Mouse (Mus musculus) kidney, postnatal 0 days (tissue): ENCODE results near the gene Hdc. TPM values are rescaled to one million over a fixed set of nuclear protein-coding genes. Genes with fewer than 3 reads are reported as not detected.

ENCODE experiments used
- ATAC-seq: fragments of 200-750 bp; cut with Nextera tagmentation; replicated peaks from 2 replicates; pipeline ENCODE4 v1.8.0; 2017; ENCODE audit warnings: low read depth, moderate number of reproducible peaks, moderate TSS enrichment, moderate library complexity; ENCODE audit not compliant: low FRiP score
- DNase-seq: peaks from one replicate; pipeline ENCODE4 v3.0.0-alpha.2; 2016; ENCODE audit warnings: low spot score
- H3K27ac ChIP-seq: fragments of 300-500 bp; sonication (generic); 2 replicates; pipeline ENCODE4 v1.5.1; 2014; ENCODE audit warnings: mild to moderate bottlenecking
- H3K27me3 ChIP-seq: fragments of 300-500 bp; sonication (generic); 2 replicates; pipeline ENCODE4 v1.6.1; 2014; ENCODE audit warnings: low read length, mixed read lengths; ENCODE audit not compliant: insufficient read depth
- H3K36me3 ChIP-seq: fragments of 300-500 bp; sonication (generic); 2 replicates; pipeline ENCODE4 v1.6.1; 2014; ENCODE audit warnings: low read length, mixed read lengths; ENCODE audit not compliant: insufficient read depth
- H3K4me1 ChIP-seq: fragments of 300-500 bp; sonication (generic); replicated peaks from 2 replicates; pipeline ENCODE4 v1.6.1; 2014; ENCODE audit warnings: antibody characterized with exemption, low read length, mixed read lengths; ENCODE audit not compliant: insufficient read depth
- H3K4me2 ChIP-seq: fragments of 300-500 bp; sonication (generic); 2 replicates; pipeline ENCODE4 v1.6.1; 2014; ENCODE audit warnings: mild to moderate bottlenecking, low read length, moderate library complexity, mixed read lengths
- H3K4me3 ChIP-seq: fragments of 300-500 bp; sonication (generic); replicated peaks from 2 replicates; pipeline ENCODE4 v1.5.1; 2014; ENCODE audit warnings: low read depth, low read length
- H3K9ac ChIP-seq: fragments of 300-500 bp; sonication (generic); 2 replicates; pipeline ENCODE4 v1.6.1; 2014; ENCODE audit warnings: low read depth, low read length
- H3K9me3 ChIP-seq: fragments of 300-500 bp; sonication (generic); replicated peaks from 2 replicates; pipeline ENCODE4 v1.6.1; 2016; ENCODE audit warnings: low read length, inconsistent platforms, mixed read lengths
- CTCF ChIP-seq: IDR thresholded peaks from 2 replicates; pipeline ENCODE4 v1.5.1; 2016; ENCODE audit warnings: antibody characterized with exemption, low read depth, mild to moderate bottlenecking, moderate library complexity
- WGBS: fragments of 180-500 bp; shearing (Covaris S2); extraction: QIAGEN DNeasy Blood & Tissue Kit; methylation state at CpG from one replicate; pipeline ENCODE4 v1.1.7; 2014; 5-methylcytosine and 5-hydroxymethylcytosine counted together
- polyA plus RNA-seq: library from polyadenylated mRNA; unstranded; fragments of >200 nt; fragmentation: Nextera tagmentation; extraction: Ambion mirVana; gene quantifications from 2 replicates; pipeline ENCODE4 v1.2.1, GENCODE M21; 2015

Gene Hdc
- polyA plus RNA-seq, 1 experiment from 2014 or later = 223 TPM

GRCm38 (mm10) chr2:126584621-126585369, 34.3 kb downstream of the Hdc start:
- Histone ChIP-seq H3K4me2 (no peak overlapping the region), H3K36me3 (no peaks in the 10 kb centered on the region), H3K27ac (no peak overlapping the region), H3K27me3 (no peaks in the 10 kb centered on the region), H3K4me3 (no peak overlapping the region), H3K9me3 (no peaks in the 10 kb centered on the region), H3K4me1 (no peaks in the 10 kb centered on the region), H3K9ac (no peak overlapping the region)
- no peak for ATAC-seq
- 71% methylated on average over 8 of the region's 8 CpGs for WGBS
- no peak for TF ChIP-seq CTCF
- DNase-seq = no peak

DNA sequence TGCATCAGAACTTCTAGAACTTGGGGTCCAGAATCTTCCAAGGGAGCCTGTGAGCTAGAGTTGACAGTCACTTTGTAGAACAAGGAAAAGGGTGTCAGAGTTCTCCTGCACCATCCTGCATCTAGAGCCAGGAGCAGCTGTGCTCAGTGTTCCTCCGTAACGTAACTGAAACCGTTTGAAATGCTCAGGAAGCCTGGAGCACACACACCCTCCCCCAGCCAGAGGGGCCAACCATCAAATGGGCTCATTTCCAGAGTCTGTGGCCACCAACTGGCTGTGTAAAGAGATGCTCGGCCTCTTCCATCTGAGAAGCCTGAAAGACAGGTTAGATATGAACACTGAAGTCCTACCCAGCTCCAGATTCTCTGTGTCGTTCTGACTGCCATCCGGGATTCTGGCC, 35.1 kb downstream of the Hdc start:
- no peak overlapping the region for H3K4me3 ChIP-seq

GRCm38 (mm10) chr2:126579282-126579681, 39.8 kb downstream of the Hdc start:
- no peak for TF ChIP-seq CTCF
- no peak overlapping the region for H3K4me3 ChIP-seq
- no peaks in the 10 kb centered on the region for H3K4me1 ChIP-seq
- H3K4me2 ChIP-seq = no peak overlapping the region
- H3K9me3 ChIP-seq = no peaks in the 10 kb centered on the region
- H3K36me3 ChIP-seq = no peaks in the 10 kb centered on the region
- WGBS = 84% methylated on average over 1 of the region's 1 CpGs
- H3K27me3 ChIP-seq = no peaks in the 10 kb centered on the region
- H3K27ac ChIP-seq = no peak overlapping the region
- H3K9ac ChIP-seq = no peak overlapping the region
- ATAC-seq (no peak), DNase-seq (no peak)

More for the DNA sequence above, 35.1 kb downstream of the Hdc start:
- no peak overlapping the region for H3K9ac ChIP-seq
- ATAC-seq (no peak), DNase-seq (no peak)
- WGBS = 48% methylated on average over 6 of the region's 6 CpGs
- no peaks in the 10 kb centered on the region for H3K4me1 ChIP-seq
- H3K27me3 ChIP-seq = no peaks in the 10 kb centered on the region
- no peaks in the 10 kb centered on the region for H3K36me3 ChIP-seq
- H3K4me2 ChIP-seq = no peak overlapping the region
- TF ChIP-seq CTCF = no peak
- no peak overlapping the region for H3K27ac ChIP-seq
- no peaks in the 10 kb centered on the region for H3K9me3 ChIP-seq

DNA sequence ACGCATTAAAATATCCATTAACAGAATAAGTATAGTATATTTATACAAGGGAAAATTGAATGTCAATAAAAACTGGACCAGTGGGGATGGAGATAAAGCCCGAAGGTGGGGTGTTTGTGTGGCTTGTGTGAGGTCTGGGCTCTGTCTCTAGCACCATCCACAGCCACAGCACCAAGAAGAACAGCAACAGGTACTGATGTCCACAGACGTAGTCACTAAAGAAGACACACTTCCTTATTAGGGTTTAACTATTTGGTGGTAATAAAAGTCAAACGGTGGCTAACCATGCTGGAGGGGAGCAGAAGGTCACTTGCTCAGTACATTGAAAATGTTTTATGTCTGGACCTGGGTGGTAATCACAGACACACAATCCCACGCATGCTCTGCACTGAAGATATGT, 41.7 kb downstream of the Hdc start:
- 67% methylated on average over 5 of the region's 5 CpGs for WGBS
- Histone ChIP-seq H3K36me3 (no peaks in the 10 kb centered on the region), H3K4me1 (no peaks in the 10 kb centered on the region), H3K27me3 (no peaks in the 10 kb centered on the region), H3K4me2 (no peak overlapping the region), H3K9me3 (no peaks in the 10 kb centered on the region), H3K4me3 (no peak overlapping the region), H3K9ac (no peak overlapping the region), H3K27ac (no peak overlapping the region)
- DNase-seq = no peak
- no peak for TF ChIP-seq CTCF
- ATAC-seq = no peak

- Histone ChIP-seq H3K27ac (no peak overlapping the region), H3K9me3 (no peaks in the 10 kb centered on the region), H3K4me2 (no peak overlapping the region), H3K4me3 (no peak overlapping the region), H3K36me3 (no peaks in the 10 kb centered on the region), H3K4me1 (no peaks in the 10 kb centered on the region), H3K9ac (no peak overlapping the region), H3K27me3 (no peaks in the 10 kb centered on the region)
- DNase-seq (no peak), ATAC-seq (peak; percentile 74; the same call in 1 of the 2 replicates)
- peak; percentile 27; the same call in 1 of the 2 replicates for TF ChIP-seq CTCF
- WGBS = 77% methylated on average over 11 of the region's 11 CpGs
Measured at GRCm38 (mm10) chr2:126575391-126576176, 43.5 kb downstream of the Hdc start.

GRCm38 (mm10) chr2:126572747-126573146, 46.4 kb downstream of the Hdc start:
- no peaks in the 10 kb centered on the region for H3K4me1 ChIP-seq
- no peak overlapping the region for H3K4me3 ChIP-seq
- no peaks in the 10 kb centered on the region for H3K36me3 ChIP-seq
- no peak overlapping the region for H3K4me2 ChIP-seq
- H3K9ac ChIP-seq = no peak overlapping the region
- H3K27me3 ChIP-seq = no peaks in the 10 kb centered on the region
- ATAC-seq (no peak), DNase-seq (no peak)
- no peak for TF ChIP-seq CTCF
- H3K9me3 ChIP-seq = no peaks in the 10 kb centered on the region
- WGBS = 62% methylated on average over 4 of the region's 4 CpGs
- H3K27ac ChIP-seq = no peak overlapping the region
